Mouse (Mus musculus) lung, postnatal 4 days (tissue): Measurements from ENCODE around the gene Itch.
A peak's percentile ranks its signal among the peaks of the same experiment; 100 is the strongest.
"Not testable (repeated sequence)": the region's sequence is repeated elsewhere in the genome, so short reads cannot be mapped to it uniquely, and the experiment has no call there.

ENCODE experiments used
- DNase-seq, 2 experiments: peaks; one replicate each; pipeline ENCODE4 v3.0.0; 2021

The Itch gene

DNA sequence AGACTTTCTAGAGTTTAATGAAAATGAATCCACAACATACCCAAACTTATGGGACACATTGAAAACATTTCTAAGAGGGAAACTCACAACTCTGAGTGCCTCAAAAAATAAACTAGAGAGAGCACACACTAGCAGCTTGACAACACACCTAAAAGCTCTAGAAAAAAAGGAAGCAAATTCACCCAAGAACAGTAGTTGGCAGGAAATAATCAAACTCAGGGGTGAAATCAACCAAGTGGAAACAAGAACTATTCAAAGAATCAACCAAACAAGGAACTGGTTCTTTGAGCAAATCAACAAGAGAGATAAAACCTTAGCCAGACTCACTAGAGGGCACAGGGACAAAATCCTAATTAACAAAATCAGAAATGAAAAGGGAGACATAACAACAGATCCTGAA lies 16.0 kb downstream of the Itch start:
- not testable (repeated sequence) for DNase-seq

DNA sequence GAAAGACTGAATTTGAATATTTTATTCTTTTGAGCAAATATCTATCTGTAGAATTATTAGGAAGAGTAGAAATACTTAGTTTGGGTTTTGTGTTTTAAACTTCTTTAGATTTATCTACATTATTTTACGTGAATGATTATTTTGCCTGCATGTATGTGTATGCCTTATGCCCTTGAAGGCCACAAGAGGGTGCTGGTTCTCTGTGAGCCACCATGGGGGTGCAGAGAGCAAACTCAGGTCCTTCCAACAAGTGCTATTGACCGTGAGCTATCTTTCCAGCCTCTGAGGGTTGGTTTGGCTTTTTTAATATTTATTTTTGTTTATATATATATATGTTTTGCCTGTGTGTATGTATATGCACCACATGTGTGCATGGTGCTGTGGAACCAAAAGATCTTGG lies 74.1 kb downstream of the Itch start:
- DNase-seq: peak; percentile 23 to 30

DNA sequence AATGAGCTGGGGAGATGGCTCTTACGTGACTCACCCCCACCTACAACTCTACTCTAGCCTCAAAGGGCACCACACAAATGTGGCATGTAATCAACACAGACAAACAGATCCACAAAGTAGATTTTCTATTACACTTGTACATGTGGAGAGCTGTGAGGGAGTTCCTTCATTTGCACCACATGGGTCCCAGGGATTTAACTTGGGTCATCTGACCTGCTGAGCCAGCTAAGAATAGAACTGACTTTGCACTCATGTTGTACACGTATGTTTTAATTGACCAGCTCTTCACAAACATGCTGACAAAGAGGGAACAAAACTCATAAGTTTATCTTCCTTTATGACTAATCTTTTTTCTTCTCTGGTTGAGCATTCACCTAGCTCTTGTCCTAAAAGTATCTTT lies 89.8 kb downstream of the Itch start:
- no peak for DNase-seq

DNA sequence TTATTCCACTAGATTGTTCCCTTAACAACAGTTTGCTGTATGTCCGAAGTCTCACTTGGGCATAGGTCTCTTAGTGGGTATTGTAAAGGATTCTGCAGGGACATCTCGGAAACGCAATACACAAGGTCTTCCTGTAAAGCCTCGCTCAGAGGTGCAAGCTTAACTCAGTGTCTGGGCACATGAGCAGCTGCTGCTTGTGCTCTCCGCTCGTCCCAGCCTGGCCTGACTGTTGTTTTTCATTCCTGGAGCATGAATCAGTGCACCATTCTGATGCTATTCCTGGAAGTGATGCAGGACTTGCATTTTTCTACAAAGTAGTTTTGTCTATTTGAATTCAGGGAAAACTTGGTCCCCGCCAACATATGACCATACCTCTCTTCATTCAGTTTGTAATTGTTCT lies 91.4 kb downstream of the Itch start:
- no peak for DNase-seq

- DNase-seq: no peak
These were observed 102.5 kb downstream of the Itch start for GRCm38 (mm10) chr2:155235746-155236361.

DNA sequence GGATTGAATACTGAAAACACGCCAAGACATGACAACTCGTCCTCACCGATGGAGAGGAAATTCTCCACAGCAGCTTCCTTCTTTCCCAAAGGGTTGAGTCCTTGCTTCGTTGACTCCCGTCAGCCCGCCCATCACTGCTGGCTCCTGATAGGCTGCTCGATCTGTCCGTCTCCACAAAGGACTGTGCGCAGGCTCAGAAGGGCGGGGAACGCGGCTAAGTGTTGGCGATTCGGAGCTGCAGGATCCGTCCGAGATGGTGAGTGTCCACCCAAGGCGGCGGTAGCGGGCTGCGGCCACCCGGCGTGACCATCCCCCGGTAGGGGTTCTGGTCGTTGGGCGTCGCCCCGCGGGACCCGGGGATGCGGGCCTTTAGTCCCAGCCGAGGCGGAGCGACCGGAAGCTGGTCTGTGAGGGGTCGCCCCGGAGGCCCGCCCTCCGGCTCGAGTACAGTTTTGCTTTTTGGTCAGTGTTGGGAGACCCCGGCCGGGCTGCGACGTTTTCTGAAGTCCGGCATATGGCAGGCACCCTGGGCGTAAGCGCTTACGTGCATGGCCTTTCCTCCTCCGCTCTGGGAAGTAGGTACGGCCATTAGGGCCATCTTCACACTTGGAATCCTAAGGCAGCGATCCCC lies 103.2 kb downstream of the Itch start, which contains the start of gene Dynlrb1:
Dynlrb1 (plus strand) TSS at position 172 of the 631 bp plus-strand sequence.
- DNase-seq: peak; percentile 98 to 99

- no peak for DNase-seq
These were observed 104.0 kb downstream of the Itch start for GRCm38 (mm10) chr2:155237276-155237675.

GRCm38 (mm10) chr2:155240915-155241314 lies 107.6 kb downstream of the Itch start:
- peak; percentile 37 to 52 for DNase-seq

DNA sequence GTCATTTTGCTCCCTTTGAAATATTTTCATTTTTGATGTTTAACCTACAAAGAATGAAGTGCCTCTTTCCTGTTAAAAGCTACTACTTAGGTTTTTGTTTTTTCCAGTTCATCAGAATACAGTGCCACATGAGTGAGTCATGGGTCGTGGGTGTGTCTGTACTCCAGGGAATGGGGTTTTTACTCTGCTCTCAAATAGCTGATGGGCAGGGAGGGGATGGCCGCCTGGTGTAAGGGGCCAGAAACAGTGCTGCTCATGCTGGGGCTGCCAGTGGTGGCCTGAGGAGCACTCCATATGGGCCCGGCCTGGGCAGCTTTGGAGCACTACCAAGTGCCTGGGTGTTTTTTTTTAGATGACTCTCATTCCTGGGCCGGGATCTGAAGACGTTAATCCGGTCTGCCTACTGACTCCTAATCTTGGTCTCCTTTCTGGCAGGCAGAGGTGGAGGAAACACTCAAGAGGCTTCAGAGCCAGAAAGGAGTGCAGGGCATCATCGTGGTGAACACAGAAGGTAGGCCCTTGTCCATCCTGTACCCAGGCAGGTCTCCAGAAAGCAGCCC lies 109.1 kb downstream of the Itch start:
- DNase-seq: peak; percentile 6 to 48

DNA sequence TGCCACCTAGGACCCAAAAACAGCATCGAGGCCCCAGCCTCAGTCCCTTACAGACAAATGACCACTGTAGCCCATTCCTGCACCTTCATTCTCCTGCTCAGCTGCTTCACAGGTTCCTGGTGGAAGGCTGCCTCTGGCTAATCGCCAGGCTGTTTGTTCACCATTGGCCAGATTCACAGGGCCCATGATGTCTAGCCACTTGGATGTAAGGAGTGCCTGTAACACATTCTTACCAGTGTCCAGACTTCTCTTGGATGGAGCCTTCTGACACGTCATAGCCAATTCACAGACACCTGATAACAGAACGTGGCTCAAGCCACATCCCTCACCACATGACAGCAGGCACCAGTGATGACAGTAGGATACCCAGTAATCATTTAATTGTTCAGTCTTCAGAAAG lies 112.9 kb downstream of the Itch start:
- DNase-seq: no peak

DNA sequence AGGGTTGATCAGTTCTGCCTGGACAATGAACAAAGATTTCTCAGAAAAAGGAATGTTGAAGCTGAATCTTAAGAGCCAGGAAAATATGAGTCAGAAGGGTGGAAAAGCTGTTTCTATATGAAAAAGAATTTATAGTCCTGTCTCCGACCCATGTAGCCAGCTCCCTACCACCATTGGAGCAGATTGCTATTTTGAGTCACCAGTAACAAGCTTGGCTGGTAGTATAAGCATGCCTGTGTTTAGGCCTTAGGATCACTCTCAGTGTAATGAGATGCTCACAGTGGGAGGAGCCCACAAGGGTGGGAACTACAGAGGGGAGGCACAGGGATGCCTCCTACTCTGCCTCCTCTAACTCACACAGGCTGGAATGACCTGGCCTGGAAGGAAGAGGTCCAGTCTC lies 114.9 kb downstream of the Itch start:
- no peak for DNase-seq

DNA sequence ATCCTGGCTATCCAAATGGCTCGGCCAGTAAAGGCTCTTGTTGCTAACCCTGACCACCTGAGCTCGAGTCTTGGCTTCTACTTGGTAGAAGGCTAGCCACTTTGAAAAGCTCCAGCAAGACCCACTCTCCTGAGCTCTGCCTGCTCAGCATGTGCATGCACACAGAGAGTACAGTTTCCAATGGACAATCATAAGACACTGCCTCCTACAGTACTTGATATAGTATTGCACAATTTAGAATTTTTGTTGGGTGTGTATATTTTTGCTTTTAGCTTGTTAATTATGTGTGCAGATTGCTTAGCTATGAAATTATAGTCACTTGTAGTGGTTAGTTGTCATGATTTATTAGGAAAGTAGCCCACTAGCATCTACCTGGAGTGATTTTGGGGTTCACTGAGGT lies 115.4 kb downstream of the Itch start:
- DNase-seq: no peak

GRCm38 (mm10) chr2:155249588-155249987 lies 116.3 kb downstream of the Itch start:
- no peak for DNase-seq

GRCm38 (mm10) chr2:155265526-155265925 lies 132.2 kb downstream of the Itch start:
- no peak for DNase-seq

DNA sequence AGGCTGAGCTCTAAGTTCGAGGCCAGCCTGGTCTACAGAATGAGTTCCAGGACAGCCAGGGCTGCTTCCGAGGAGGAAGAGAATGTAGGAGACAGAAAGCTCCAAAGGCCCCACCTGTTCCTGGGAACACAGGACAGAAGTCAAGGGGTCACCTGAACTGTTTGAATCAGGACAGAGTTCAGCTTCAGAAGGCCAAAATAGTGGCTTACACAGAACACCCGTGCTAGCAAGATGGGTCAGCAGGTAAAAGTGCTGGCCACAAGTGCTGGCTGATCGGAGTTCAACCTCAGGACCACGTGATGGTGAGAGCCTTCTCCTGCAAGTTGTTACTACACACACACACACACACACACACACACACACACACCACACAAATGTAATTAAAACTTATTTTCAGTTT lies 133.6 kb downstream of the Itch start:
- no peak for DNase-seq

- peak in 1 of 2 experiments; percentile 31 for DNase-seq
These were observed 138.6 kb downstream of the Itch start for GRCm38 (mm10) chr2:155271957-155272356.

DNA sequence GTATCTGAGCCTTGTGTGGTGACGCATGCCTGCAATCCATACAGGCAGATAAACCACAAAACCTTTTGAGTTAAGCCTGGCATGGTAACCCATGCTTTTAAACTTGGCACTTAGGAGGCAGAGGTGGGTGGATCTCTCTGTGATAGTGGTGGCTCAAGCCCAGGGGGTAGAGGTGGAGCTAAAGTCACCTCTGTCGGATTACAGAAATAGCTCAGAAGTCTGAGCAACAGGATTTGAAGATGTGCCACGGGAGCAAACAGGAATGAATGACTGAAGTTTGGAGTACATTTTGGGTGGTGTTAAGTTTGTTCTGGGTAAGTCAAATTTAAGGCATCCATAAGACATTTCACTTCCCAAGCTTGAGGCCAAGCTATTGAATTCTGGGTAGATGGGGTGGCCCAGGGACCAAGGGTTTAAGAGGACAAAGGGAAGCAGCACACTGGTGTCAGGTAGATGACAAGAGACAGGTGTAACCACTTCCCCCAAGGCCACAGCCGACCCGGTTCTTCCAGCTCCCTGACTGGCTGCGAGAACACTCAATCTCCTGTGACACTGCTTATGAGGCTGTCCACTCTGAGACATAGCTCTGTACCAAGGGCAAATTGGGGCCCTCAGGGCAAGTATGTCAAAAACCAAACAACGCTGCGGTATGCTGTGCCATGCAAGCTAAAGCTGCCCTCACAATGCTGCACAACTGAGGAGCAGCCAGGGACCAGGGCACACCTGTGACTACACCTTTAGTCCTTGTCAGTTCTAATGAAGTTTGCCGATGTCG lies 139.3 kb downstream of the Itch start:
- DNase-seq: no peak

DNA sequence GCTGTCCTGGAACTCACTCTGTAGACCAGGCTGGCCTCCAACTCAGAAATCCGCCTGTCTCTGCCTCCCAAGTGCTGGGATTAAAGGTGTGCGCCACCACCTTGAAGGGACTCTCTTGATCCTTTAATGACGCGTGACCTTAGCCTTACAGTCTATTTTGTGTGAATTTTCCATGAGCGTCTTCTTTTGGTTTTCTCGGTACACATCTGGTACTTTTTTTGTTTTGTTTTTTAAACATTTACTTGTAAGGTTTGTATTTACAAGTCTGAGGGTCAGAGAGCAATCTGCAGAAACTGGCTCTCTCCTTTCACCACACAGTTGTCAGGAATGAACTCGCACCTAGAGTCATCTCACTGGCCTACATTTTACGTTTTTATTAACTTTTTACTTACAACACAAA lies 140.3 kb downstream of the Itch start:
- no peak for DNase-seq

GRCm38 (mm10) chr2:155276195-155276594 lies 142.9 kb downstream of the Itch start, which contains the start of gene Map1lc3a:
Map1lc3a (plus strand) TSS chr2:155276297.
- DNase-seq: peak; percentile 97 to 98
